Mouse (Mus musculus): ENCODE measurements at regions not wholly inside any gene's neighbourhood (a gene's known extent, or its start where the extent isn't known, plus 50 kb on each side); places are given as distances from the start of the nearest gene placed in this dataset.
A peak's percentile ranks its signal among the peaks of the same experiment; 100 is the strongest.

- no peaks in the 10 kb centered on the region for H3K36me3 ChIP-seq
- no peak overlapping the region for H3K9ac ChIP-seq
- no peak overlapping the region for H3K27ac ChIP-seq
- no peaks in the 10 kb centered on the region for H3K4me1 ChIP-seq
- no peaks in the 10 kb centered on the region for H3K27me3 ChIP-seq
- no peak for ATAC-seq (ENCODE audit: low FRiP score, low read depth)
- H3K4me2 ChIP-seq (replicated peaks), result no peak overlapping the region
- H3K9me3 ChIP-seq, result no peaks in the 10 kb centered on the region
- no peak overlapping the region for H3K4me3 ChIP-seq
- WGBS, result 73% methylated on average over 2 of the region's 2 CpGs
These were observed 240.4 kb upstream of the C030005K15Rik start for GRCm38 (mm10) chr10:97966931-97967330.

GRCm38 (mm10) chr10:98007037-98007436 is 280.5 kb upstream of the C030005K15Rik start:
- no peaks in the 10 kb centered on the region for H3K4me1 ChIP-seq
- H3K9me3 ChIP-seq, result no peaks in the 10 kb centered on the region
- H3K4me3 ChIP-seq, result no peak overlapping the region
- no peaks in the 10 kb centered on the region for H3K27me3 ChIP-seq
- H3K27ac ChIP-seq, result no peak overlapping the region
- H3K4me2 ChIP-seq (replicated peaks), result no peak overlapping the region
- no peak overlapping the region for H3K9ac ChIP-seq
- 57% methylated on average over 4 of the region's 4 CpGs for WGBS
- H3K36me3 ChIP-seq, result no peaks in the 10 kb centered on the region
- ATAC-seq (ENCODE audit: low FRiP score, low read depth), result no peak

DNA sequence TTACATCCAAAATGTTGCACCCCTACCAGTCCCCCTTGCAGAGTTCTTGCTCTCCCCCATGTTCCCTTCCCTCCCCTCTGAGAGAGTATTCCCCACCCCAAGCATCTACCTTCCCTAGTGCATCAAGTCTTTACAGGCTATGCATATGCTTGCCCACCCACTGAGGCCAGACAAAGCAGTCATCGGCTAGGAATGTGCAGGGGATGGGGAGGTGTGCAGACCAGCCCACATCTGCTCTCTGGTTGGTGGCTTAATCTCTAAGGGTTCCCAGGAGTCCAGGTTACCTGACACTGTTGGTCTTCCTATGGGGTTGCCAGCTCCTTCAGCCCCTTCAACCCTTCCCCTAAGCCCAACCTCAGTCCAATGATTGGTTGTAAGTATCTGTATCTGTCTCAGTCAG is 281.8 kb upstream of the C030005K15Rik start:
- no peak overlapping the region for H3K27ac ChIP-seq
- H3K9me3 ChIP-seq, result no peaks in the 10 kb centered on the region
- H3K4me2 ChIP-seq (replicated peaks), result no peak overlapping the region
- H3K4me1 ChIP-seq, result no peaks in the 10 kb centered on the region
- 12% methylated on average over 1 of the region's 1 CpGs for WGBS
- no peak overlapping the region for H3K4me3 ChIP-seq
- ATAC-seq (ENCODE audit: low FRiP score, low read depth), result peak; percentile 28; the same call in 1 of the 2 replicates
- no peak overlapping the region for H3K9ac ChIP-seq
- H3K36me3 ChIP-seq, result no peaks in the 10 kb centered on the region
- H3K27me3 ChIP-seq, result no peaks in the 10 kb centered on the region

DNA sequence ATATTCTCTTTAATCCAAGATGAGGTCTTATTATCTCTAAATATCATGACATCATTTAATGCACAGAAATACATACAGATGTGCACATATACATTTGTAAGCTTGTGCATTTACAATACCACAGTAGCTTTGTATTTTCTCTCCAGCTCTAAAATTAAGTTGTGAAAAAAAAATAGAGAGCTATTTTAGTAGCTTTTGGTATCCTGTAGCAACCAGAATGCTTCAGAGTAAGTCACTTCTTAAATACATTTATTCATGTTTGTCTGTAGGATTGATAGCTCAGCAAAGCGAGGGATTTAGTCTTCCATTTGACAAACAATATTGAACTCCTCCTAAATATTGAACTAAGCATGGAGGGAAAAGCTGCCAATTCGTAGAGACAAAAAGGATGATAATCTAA is 286.4 kb upstream of the C030005K15Rik start:
- WGBS, result 85% methylated on average over 2 of the region's 2 CpGs
- Histone ChIP-seq H3K9me3 (no peaks in the 10 kb centered on the region), H3K4me3 (no peak overlapping the region), H3K4me1 (no peaks in the 10 kb centered on the region), H3K4me2 (replicated peaks) (no peak overlapping the region), H3K27me3 (no peaks in the 10 kb centered on the region), H3K36me3 (no peaks in the 10 kb centered on the region), H3K27ac (no peak overlapping the region), H3K9ac (no peak overlapping the region)
- ATAC-seq (ENCODE audit: low FRiP score, low read depth), result no peak

- no peak overlapping the region for H3K4me3 ChIP-seq
- WGBS, result 59% methylated on average over 10 of the region's 10 CpGs
These were observed 288.7 kb upstream of the C030005K15Rik start for GRCm38 (mm10) chr10:98014985-98015902.

GRCm38 (mm10) chr10:98016596-98017304 is 290.2 kb upstream of the C030005K15Rik start:
- H3K36me3 ChIP-seq, result no peaks in the 10 kb centered on the region
- H3K27ac ChIP-seq, result no peak overlapping the region
- H3K9me3 ChIP-seq, result no peaks in the 10 kb centered on the region
- H3K4me3 ChIP-seq, result no peak overlapping the region
- no peak overlapping the region for H3K4me2 ChIP-seq (replicated peaks)
- no peaks in the 10 kb centered on the region for H3K4me1 ChIP-seq
- ATAC-seq (ENCODE audit: low FRiP score, low read depth), result no peak
- 86% methylated on average over 2 of the region's 2 CpGs for WGBS
- H3K9ac ChIP-seq, result no peak overlapping the region
- H3K27me3 ChIP-seq, result no peaks in the 10 kb centered on the region

More at GRCm38 (mm10) chr10:98014985-98015902, 288.7 kb upstream of the C030005K15Rik start:
- Histone ChIP-seq H3K36me3 (no peaks in the 10 kb centered on the region), H3K9ac (no peak overlapping the region), H3K27me3 (no peaks in the 10 kb centered on the region), H3K27ac (no peak overlapping the region), H3K9me3 (no peaks in the 10 kb centered on the region), H3K4me2 (replicated peaks) (no peak overlapping the region), H3K4me1 (no peaks in the 10 kb centered on the region)
- ATAC-seq (ENCODE audit: low FRiP score, low read depth), result no peak

DNA sequence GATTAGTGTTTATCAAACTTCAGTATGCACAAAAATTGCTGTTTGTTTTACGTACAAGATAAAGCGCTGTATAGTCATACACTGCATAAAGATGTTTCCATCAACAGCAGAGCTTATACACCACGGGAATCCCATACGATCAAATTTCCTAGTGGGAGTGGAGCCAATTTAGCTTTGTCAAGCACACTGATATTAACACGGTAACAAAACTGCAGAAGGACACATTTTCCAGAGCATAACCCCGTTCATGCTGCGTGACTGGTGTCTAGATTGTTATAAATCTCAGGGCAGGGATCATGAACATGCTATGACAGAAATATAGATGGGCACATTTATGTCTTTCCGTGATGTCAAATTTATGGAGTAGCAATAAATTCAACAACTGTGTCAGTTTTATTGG is 302.6 kb upstream of the C030005K15Rik start:
- H3K9ac ChIP-seq, result no peak overlapping the region
- 26% methylated on average over 8 of the region's 8 CpGs for WGBS
- 0 out of 2 replicates have a peak overlapping the region, but pooled peaks have one; percentile 11 for H3K4me2 ChIP-seq (replicated peaks)
- H3K27ac ChIP-seq, result no peak overlapping the region
- H3K4me3 ChIP-seq, result no peak overlapping the region
- H3K9me3 ChIP-seq, result no peaks in the 10 kb centered on the region
- H3K36me3 ChIP-seq, result no peaks in the 10 kb centered on the region
- ATAC-seq (ENCODE audit: low FRiP score, low read depth), result peak; percentile 72; the same call in 1 of the 2 replicates
- no peaks in the 10 kb centered on the region for H3K27me3 ChIP-seq
- H3K4me1 ChIP-seq, result peaks cover 9% of the 10 kb centered on the region

GRCm38 (mm10) chr10:98029621-98030020 is 303.1 kb upstream of the C030005K15Rik start:
- Histone ChIP-seq H3K27me3 (no peaks in the 10 kb centered on the region), H3K36me3 (no peaks in the 10 kb centered on the region), H3K4me1 (peaks cover 9% of the 10 kb centered on the region), H3K27ac (no peak overlapping the region), H3K4me3 (no peak overlapping the region), H3K4me2 (replicated peaks) (no peak overlapping the region), H3K9me3 (no peaks in the 10 kb centered on the region), H3K9ac (no peak overlapping the region)
- ATAC-seq (ENCODE audit: low FRiP score, low read depth), result peak; percentile 77; the same call in 1 of the 2 replicates
- WGBS, result 27% methylated on average over 3 of the region's 3 CpGs

DNA sequence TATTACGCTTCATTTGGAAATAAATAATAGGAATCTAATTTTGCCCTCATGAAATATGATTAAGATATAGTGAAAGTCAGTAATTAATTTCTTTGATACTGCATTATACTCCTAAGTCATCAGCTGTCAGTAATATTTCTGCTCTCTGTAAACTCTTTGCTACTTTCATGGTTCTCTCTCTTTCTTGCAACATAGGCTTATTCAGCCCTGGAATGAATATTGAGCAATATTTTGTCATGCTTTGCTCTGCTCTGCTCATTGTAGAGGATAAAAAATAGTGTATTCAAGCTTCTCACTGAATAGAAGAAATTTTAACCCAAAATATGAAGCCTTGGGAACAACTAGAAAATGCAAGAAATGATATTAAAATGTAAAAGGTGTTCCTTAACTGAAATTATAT is 306.1 kb upstream of the C030005K15Rik start:
- no peaks in the 10 kb centered on the region for H3K27me3 ChIP-seq
- ATAC-seq (ENCODE audit: low FRiP score, low read depth), result no peak
- H3K4me2 ChIP-seq (replicated peaks), result no peak overlapping the region
- H3K9ac ChIP-seq, result no peak overlapping the region
- H3K36me3 ChIP-seq, result no peaks in the 10 kb centered on the region
- H3K27ac ChIP-seq, result no peak overlapping the region
- H3K4me1 ChIP-seq, result peaks cover 9% of the 10 kb centered on the region
- H3K4me3 ChIP-seq, result no peak overlapping the region
- 98% methylated on average over 1 of the region's 1 CpGs for WGBS
- no peaks in the 10 kb centered on the region for H3K9me3 ChIP-seq

- Histone ChIP-seq H3K4me2 (replicated peaks) (no peak overlapping the region), H3K36me3 (no peaks in the 10 kb centered on the region), H3K9me3 (no peaks in the 10 kb centered on the region), H3K9ac (no peak overlapping the region), H3K27ac (no peak overlapping the region), H3K4me1 (no peaks in the 10 kb centered on the region), H3K27me3 (no peaks in the 10 kb centered on the region), H3K4me3 (no peak overlapping the region)
- 36% methylated on average over 4 of the region's 4 CpGs for WGBS
- no peak for ATAC-seq (ENCODE audit: low FRiP score, low read depth)
These were observed 315.2 kb upstream of the C030005K15Rik start for GRCm38 (mm10) chr10:98041766-98042165.

DNA sequence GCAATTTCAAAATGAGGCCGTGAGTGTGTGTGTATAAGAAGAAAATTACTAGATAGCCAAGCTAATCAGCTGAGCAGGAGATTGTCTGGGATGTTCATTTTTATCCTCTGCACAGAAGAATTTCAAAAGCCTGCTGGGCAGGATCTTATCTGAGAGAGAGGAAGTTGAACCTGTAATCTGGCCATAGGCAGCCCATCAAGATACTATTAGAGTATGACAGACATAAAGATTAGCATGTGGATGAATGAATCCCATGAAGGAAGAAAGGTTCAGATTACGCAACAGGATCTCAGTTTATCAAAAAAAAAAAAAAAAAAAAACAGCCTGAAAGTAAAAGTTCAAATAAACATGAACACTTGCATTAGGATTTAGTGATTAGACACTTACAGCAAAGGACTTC is 317.3 kb upstream of the C030005K15Rik start:
- Histone ChIP-seq H3K4me2 (replicated peaks) (no peak overlapping the region), H3K9me3 (no peaks in the 10 kb centered on the region), H3K36me3 (no peaks in the 10 kb centered on the region), H3K9ac (no peak overlapping the region), H3K27me3 (no peaks in the 10 kb centered on the region), H3K4me1 (no peaks in the 10 kb centered on the region), H3K4me3 (no peak overlapping the region), H3K27ac (no peak overlapping the region)
- 75% methylated on average over 2 of the region's 2 CpGs for WGBS
- ATAC-seq (ENCODE audit: low FRiP score, low read depth), result no peak

DNA sequence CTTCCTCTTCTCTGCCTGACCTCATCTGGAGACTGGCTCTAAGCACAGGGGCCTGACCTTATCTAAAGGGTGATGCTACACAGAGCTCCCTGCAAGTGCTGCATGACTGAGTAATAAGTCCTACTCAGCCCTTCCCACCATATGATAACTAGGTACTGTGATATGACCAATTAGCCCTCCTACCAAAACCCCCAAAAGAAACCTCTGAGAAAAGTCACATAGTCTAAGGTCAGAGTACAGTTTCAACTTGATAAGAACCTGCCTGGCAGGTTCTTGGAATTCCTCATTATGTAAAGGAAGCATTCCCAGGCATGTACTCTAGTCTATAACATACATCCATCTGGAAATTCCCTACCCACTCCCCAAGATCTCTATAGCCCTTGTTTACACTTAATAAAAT is 318.0 kb upstream of the C030005K15Rik start:
- no peak for ATAC-seq (ENCODE audit: low FRiP score, low read depth)
- H3K9ac ChIP-seq, result no peak overlapping the region
- no peaks in the 10 kb centered on the region for H3K27me3 ChIP-seq
- H3K27ac ChIP-seq, result no peak overlapping the region
- no peaks in the 10 kb centered on the region for H3K4me1 ChIP-seq
- H3K4me2 ChIP-seq (replicated peaks), result no peak overlapping the region
- no peaks in the 10 kb centered on the region for H3K36me3 ChIP-seq
- no peaks in the 10 kb centered on the region for H3K9me3 ChIP-seq
- H3K4me3 ChIP-seq, result no peak overlapping the region

Data from limb, embryonic 13.5 days (tissue).